In the genomic region with DNA sequence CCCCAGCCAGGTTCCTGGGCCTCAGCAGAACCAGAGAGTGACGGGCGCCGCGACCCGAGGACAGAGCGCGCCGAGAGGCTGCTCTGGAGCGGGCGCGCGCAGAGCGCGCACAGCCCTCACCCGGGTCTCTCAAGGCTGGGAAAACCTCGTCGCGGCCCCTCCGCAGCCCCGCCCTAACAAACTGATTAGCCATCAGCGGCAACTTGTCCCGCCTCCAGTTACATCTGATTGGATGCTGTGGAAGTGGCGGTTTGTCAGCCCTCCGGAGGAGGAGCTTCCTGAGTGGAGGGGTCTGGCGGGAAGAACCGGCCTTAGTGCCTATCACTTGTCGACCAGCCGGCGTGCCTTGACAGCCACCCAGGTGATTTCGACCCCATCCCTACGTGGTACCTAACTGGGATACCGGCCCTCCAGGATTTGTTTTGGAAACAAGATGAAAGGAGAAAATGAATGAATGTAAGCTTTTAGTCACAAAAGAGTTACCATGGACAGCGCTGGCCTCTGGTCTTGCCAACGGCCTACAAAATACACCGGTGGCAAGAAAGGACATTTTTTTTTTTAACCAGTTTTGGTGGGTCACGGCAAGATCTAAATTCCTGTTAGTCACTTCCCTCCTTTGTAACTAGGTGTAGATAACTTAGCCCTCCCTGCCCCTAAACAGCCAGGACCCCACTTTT, we compare ENCODE assay signal across 8 mouse cellular contexts. TPM values are rescaled to one million over a fixed set of nuclear protein-coding genes. Genes with fewer than 3 reads are reported as not detected.
A peak's percentile ranks its signal among the peaks of the same experiment; 100 is the strongest.
DNase-seq lines count a peak whose midpoint lies in the region; ATAC-seq and TF ChIP-seq lines count a peak whose summit lies in the region.

Gene Tigd3 (minus strand): TSS at position 148 of the 677 bp plus-strand sequence.

- WGBS in embryonic facial prominence, embryonic 13.5 days = 2% methylated on average over 35 of the region's 36 CpGs
- 2% methylated on average over 36 of the region's 36 CpGs for WGBS in heart, adult 2 months
- 2% methylated on average over 36 of the region's 36 CpGs for WGBS in kidney, adult 2 months
- 4% methylated on average over 36 of the region's 36 CpGs for WGBS in limb, embryonic 12.5 days
- 5% methylated on average over 36 of the region's 36 CpGs for WGBS in midbrain, embryonic 14.5 days

- no peak within 1 kb of the TSS for H3K27ac ChIP-seq in embryonic facial prominence, embryonic 13.5 days
- peak within 1 kb of the TSS; percentile 70 for H3K27ac ChIP-seq in heart, adult 2 months
- H3K27ac ChIP-seq in kidney, adult 2 months (ENCODE audit: insufficient read depth, low read depth, low read length) = no peak within 1 kb of the TSS
- H3K27ac ChIP-seq in limb, embryonic 12.5 days = peak within 1 kb of the TSS; percentile 73; the same call in 1 of the 2 replicates
- peak within 1 kb of the TSS; percentile 81 for H3K27ac ChIP-seq in midbrain, embryonic 14.5 days (replicated peaks; ENCODE audit: low read depth, low read length)

- H3K9me3 ChIP-seq in embryonic facial prominence, embryonic 13.5 days = no peaks in the 10 kb centered on the region
- H3K9me3 ChIP-seq in limb, embryonic 12.5 days = no peaks in the 10 kb centered on the region
- H3K9me3 ChIP-seq in midbrain, embryonic 14.5 days (ENCODE audit: control insufficient read depth, low read length) = no peaks in the 10 kb centered on the region

- H3K9ac ChIP-seq in embryonic facial prominence, embryonic 13.5 days = peak within 1 kb of the TSS; percentile 86
- peak within 1 kb of the TSS; percentile 75 for H3K9ac ChIP-seq in heart, adult 2 months (ENCODE audit: low read depth, low read length)
- H3K9ac ChIP-seq in limb, embryonic 12.5 days (replicated peaks) = peak within 1 kb of the TSS; percentile 90
- peak within 1 kb of the TSS; percentile 87 for H3K9ac ChIP-seq in midbrain, embryonic 14.5 days (replicated peaks; ENCODE audit: low read length)

- no peak for TF ChIP-seq POLR2A in heart, adult 2 months (IDR thresholded peaks at IDR 0.05; ENCODE audit: insufficient read depth, low read depth, low read length)
- no peak for TF ChIP-seq POLR2A in kidney, adult 2 months (IDR thresholded peaks at IDR 0.05; ENCODE audit: low read depth, low read length)

- no peaks in the 10 kb centered on the region for H3K79me2 ChIP-seq in heart, adult 2 months (replicated peaks; ENCODE audit: control insufficient read depth, insufficient read depth, low read length)

- TF ChIP-seq CTCF in heart, adult 2 months (IDR thresholded peaks at IDR 0.05) = no peak
- TF ChIP-seq CTCF in kidney, adult 2 months (conservative IDR thresholded peaks at IDR 0.05; ENCODE audit: insufficient read depth, insufficient read length, low read depth, low read length) = no peak

- peaks cover 44% of the 10 kb centered on the region for H3K36me3 ChIP-seq in embryonic facial prominence, embryonic 13.5 days
- no peaks in the 10 kb centered on the region for H3K36me3 ChIP-seq in heart, adult 2 months (ENCODE audit: control insufficient read depth, insufficient read depth, low read length)
- no peaks in the 10 kb centered on the region; the same call in 1 of the 2 replicates for H3K36me3 ChIP-seq in kidney, adult 2 months (ENCODE audit: control insufficient read depth, insufficient read depth, low read length)
- peaks cover 49% of the 10 kb centered on the region for H3K36me3 ChIP-seq in limb, embryonic 12.5 days
- H3K36me3 ChIP-seq in midbrain, embryonic 14.5 days (ENCODE audit: control insufficient read depth, insufficient read depth, low read length) = peaks cover 34% of the 10 kb centered on the region

- peak within 1 kb of the TSS; percentile 61 for H3K4me3 ChIP-seq in embryonic facial prominence, embryonic 13.5 days
- H3K4me3 ChIP-seq in heart, adult 2 months = peak within 1 kb of the TSS; percentile 74
- H3K4me3 ChIP-seq in kidney, adult 2 months (ENCODE audit: insufficient read depth, low read depth, low read length) = peak within 1 kb of the TSS; percentile 57
- H3K4me3 ChIP-seq in limb, embryonic 12.5 days (replicated peaks) = peak within 1 kb of the TSS; percentile 67
- H3K4me3 ChIP-seq in midbrain, embryonic 14.5 days (replicated peaks; ENCODE audit: low read depth, low read length) = peak within 1 kb of the TSS; percentile 63

- H3K27me3 ChIP-seq in embryonic facial prominence, embryonic 13.5 days = no peaks in the 10 kb centered on the region
- H3K27me3 ChIP-seq in heart, adult 2 months (ENCODE audit: control insufficient read depth, insufficient read depth, low read length) = no peaks in the 10 kb centered on the region
- no peaks in the 10 kb centered on the region for H3K27me3 ChIP-seq in kidney, adult 2 months (replicated peaks; ENCODE audit: control insufficient read depth, insufficient read depth, low read length)
- H3K27me3 ChIP-seq in limb, embryonic 12.5 days = no peaks in the 10 kb centered on the region
- no peaks in the 10 kb centered on the region for H3K27me3 ChIP-seq in midbrain, embryonic 14.5 days (ENCODE audit: control insufficient read depth, insufficient read depth, low read length)

- intact Hi-C loops in heart, adult 2 months (cut with DNase I) = no loop called here

- H3K4me1 ChIP-seq in embryonic facial prominence, embryonic 13.5 days = peaks cover 18% of the 10 kb centered on the region
- peaks cover 6% of the 10 kb centered on the region for H3K4me1 ChIP-seq in heart, adult 2 months (ENCODE audit: control insufficient read depth, insufficient read depth, low read length)
- peaks cover 2% of the 10 kb centered on the region; the same call in 1 of the 2 replicates for H3K4me1 ChIP-seq in kidney, adult 2 months (ENCODE audit: control insufficient read depth, insufficient read depth, low read length)
- H3K4me1 ChIP-seq in limb, embryonic 12.5 days (replicated peaks) = peaks cover 17% of the 10 kb centered on the region
- peaks cover 19% of the 10 kb centered on the region for H3K4me1 ChIP-seq in midbrain, embryonic 14.5 days (ENCODE audit: control insufficient read depth, insufficient read depth, low read length)

- peak; percentile 90 for ATAC-seq in embryonic facial prominence, embryonic 13.5 days (ENCODE audit: insufficient number of reproducible peaks, insufficient read depth, low FRiP score, low TSS enrichment, low read depth)
- peak; percentile 95 for ATAC-seq in limb, embryonic 12.5 days (ENCODE audit: insufficient number of reproducible peaks, insufficient read depth, low FRiP score, low TSS enrichment, low read depth)
- peak; percentile 96 for ATAC-seq in midbrain, embryonic 14.5 days (ENCODE audit: low FRiP score, low TSS enrichment)

- H3K4me2 ChIP-seq in embryonic facial prominence, embryonic 13.5 days = peak within 1 kb of the TSS; percentile 83
- H3K4me2 ChIP-seq in limb, embryonic 12.5 days = peak within 1 kb of the TSS; percentile 92
- H3K4me2 ChIP-seq in midbrain, embryonic 14.5 days (ENCODE audit: low read length) = peak within 1 kb of the TSS; percentile 84

- no peak for TF ChIP-seq EP300 in heart, adult 2 months (IDR thresholded peaks at IDR 0.05; ENCODE audit: insufficient read depth, low read depth, low read length)

- peak; percentile 96 for DNase-seq in 416B (ENCODE audit: low read depth)
- DNase-seq in adrenal gland, postnatal 4 days (ENCODE audit: low spot score in 2 of 2) = peak; percentile 78 to 91
- DNase-seq in heart, adult 2 months = peak; percentile 93 to 94
- peak; percentile 97 for DNase-seq in kidney, adult 2 months
- DNase-seq in midbrain, embryonic 14.5 days = peak; percentile 99
- peak; percentile 86 for DNase-seq in spleen, adult 12 weeks (ENCODE audit: low spot score)

RNA-seq across cellular contexts. Expression of gene Tigd3, which starts in this region (rescaled TPM):
- 1 to 10 TPM; 3.1 TPM for total RNA-seq in adrenal gland, postnatal 4 days (2021)
- polyA plus RNA-seq in embryonic facial prominence, embryonic 13.5 days (2015; fragmentation: Nextera tagmentation; extraction: Ambion mirVana) = 3.8 and 4.7 TPM in 2 replicates
- under 1 TPM; 0.14 to 0.47 TPM for total RNA-seq in heart, adult 2 months (2021)
- polyA plus RNA-seq in heart, adult 2 months (2012; rRNA removed) = 0.25 and 0.67 TPM in 2 replicates
- polyA plus RNA-seq in kidney, adult 2 months (2012; rRNA removed) = 0.52 and 0.73 TPM in 2 replicates
- polyA plus RNA-seq in limb, embryonic 12.5 days (2016; fragmentation: Nextera tagmentation; extraction: Ambion mirVana) = 5.5 and 6.6 TPM in 2 replicates
- polyA plus RNA-seq in midbrain, embryonic 14.5 days (2014; fragmentation: Nextera tagmentation; extraction: Ambion mirVana) = 9.9 and 10.8 TPM in 2 replicates

Comparison
In these comparisons a context has a peak if more than half of its experiments do, and no peak if none do; other contexts are left out.
1. Peak in DNase-seq, H3K4me3 ChIP-seq, H3K27ac ChIP-seq and H3K9ac ChIP-seq in heart, adult 2 months; RNA of the gene not detected or under 1 TPM.
2. Peak in DNase-seq and H3K4me3 ChIP-seq in kidney, adult 2 months; RNA of the gene not detected or under 1 TPM.
3. H3K27ac ChIP-seq: peak in limb, embryonic 12.5 days (single experiment) and midbrain, embryonic 14.5 days (single experiment); none in embryonic facial prominence, embryonic 13.5 days (single experiment) and kidney, adult 2 months (single experiment).
4. Peak in every context shown above with its lines, with median percentiles within 50 percentile points of each other: DNase-seq, ATAC-seq, H3K4me2 ChIP-seq, H3K4me3 ChIP-seq and H3K9ac ChIP-seq.